Mouse (Mus musculus): ENCODE results near the gene Inf2. TPM values are rescaled to one million over a fixed set of nuclear protein-coding genes. Genes with fewer than 3 reads are reported as not detected.

Gene Inf2
- polyA plus RNA-seq, 1 experiment from 2014 or later, result 1.7 TPM

- no peak for ATAC-seq (ENCODE audit: low FRiP score)
- WGBS, result 59% methylated on average over 8 of the region's 8 CpGs
- Histone ChIP-seq H3K4me1 (peaks cover 32% of the 10 kb centered on the region), H3K27me3 (replicated peaks) (peaks cover 39% of the 10 kb centered on the region), H3K4me2 (peak overlapping the region; percentile 94), H3K27ac (replicated peaks) (no peak overlapping the region), H3K4me3 (replicated peaks) (peak overlapping the region; percentile 50), H3K9ac (replicated peaks) (no peak overlapping the region), H3K36me3 (no peaks in the 10 kb centered on the region), H3K9me3 (replicated peaks) (no peaks in the 10 kb centered on the region)
These were observed 1.1 kb downstream of the Inf2 start for GRCm38 (mm10) chr12:112589491-112590191.

- 65% methylated on average over 8 of the region's 8 CpGs for WGBS
- H3K27me3 ChIP-seq (replicated peaks), result peaks cover 39% of the 10 kb centered on the region
These were observed 2.1 kb downstream of the Inf2 start for GRCm38 (mm10) chr12:112590566-112591239.

GRCm38 (mm10) chr12:112591240-112591639 is 2.7 kb downstream of the Inf2 start:
- Histone ChIP-seq H3K36me3 (no peaks in the 10 kb centered on the region), H3K4me1 (peaks cover 42% of the 10 kb centered on the region), H3K27ac (replicated peaks) (no peak overlapping the region), H3K9ac (replicated peaks) (no peak overlapping the region), H3K4me3 (replicated peaks) (no peak overlapping the region), H3K27me3 (replicated peaks) (peaks cover 39% of the 10 kb centered on the region), H3K4me2 (no peak overlapping the region), H3K9me3 (replicated peaks) (no peaks in the 10 kb centered on the region)
- ATAC-seq (ENCODE audit: low FRiP score), result no peak
- 93% methylated on average over 5 of the region's 5 CpGs for WGBS

More at GRCm38 (mm10) chr12:112590566-112591239, 2.1 kb downstream of the Inf2 start:
- Histone ChIP-seq H3K4me2 (no peak overlapping the region), H3K4me3 (replicated peaks) (no peak overlapping the region), H3K9ac (replicated peaks) (no peak overlapping the region), H3K4me1 (peaks cover 42% of the 10 kb centered on the region), H3K36me3 (no peaks in the 10 kb centered on the region), H3K9me3 (replicated peaks) (no peaks in the 10 kb centered on the region), H3K27ac (replicated peaks) (no peak overlapping the region)
- ATAC-seq (ENCODE audit: low FRiP score), result no peak

- Histone ChIP-seq H3K4me3 (replicated peaks) (no peak overlapping the region), H3K4me1 (peaks cover 42% of the 10 kb centered on the region), H3K9ac (replicated peaks) (no peak overlapping the region), H3K4me2 (no peak overlapping the region), H3K27ac (replicated peaks) (no peak overlapping the region), H3K27me3 (replicated peaks) (peaks cover 39% of the 10 kb centered on the region), H3K36me3 (no peaks in the 10 kb centered on the region), H3K9me3 (replicated peaks) (no peaks in the 10 kb centered on the region)
- ATAC-seq (ENCODE audit: low FRiP score), result no peak
- WGBS, result 83% methylated on average over 3 of the region's 3 CpGs
These were observed 3.1 kb downstream of the Inf2 start for GRCm38 (mm10) chr12:112591730-112592129.

GRCm38 (mm10) chr12:112592985-112593734 is 4.6 kb downstream of the Inf2 start:
- H3K27ac ChIP-seq (replicated peaks), result no peak overlapping the region
- no peak overlapping the region for H3K9ac ChIP-seq (replicated peaks)
- WGBS, result 73% methylated on average over 21 of the region's 21 CpGs
- H3K4me1 ChIP-seq, result peaks cover 42% of the 10 kb centered on the region
- H3K9me3 ChIP-seq (replicated peaks), result no peaks in the 10 kb centered on the region
- H3K4me2 ChIP-seq, result no peak overlapping the region
- H3K27me3 ChIP-seq (replicated peaks), result peaks cover 26% of the 10 kb centered on the region
- no peak overlapping the region for H3K4me3 ChIP-seq (replicated peaks)
- H3K36me3 ChIP-seq, result no peaks in the 10 kb centered on the region
- ATAC-seq (ENCODE audit: low FRiP score), result no peak

GRCm38 (mm10) chr12:112593951-112594915 is 5.6 kb downstream of the Inf2 start:
- Histone ChIP-seq H3K4me1 (peaks cover 31% of the 10 kb centered on the region), H3K27me3 (replicated peaks) (peaks cover 16% of the 10 kb centered on the region), H3K36me3 (no peaks in the 10 kb centered on the region), H3K4me3 (replicated peaks) (no peak overlapping the region), H3K27ac (replicated peaks) (no peak overlapping the region), H3K4me2 (no peak overlapping the region), H3K9ac (replicated peaks) (no peak overlapping the region), H3K9me3 (replicated peaks) (no peaks in the 10 kb centered on the region)
- no peak for ATAC-seq (ENCODE audit: low FRiP score)
- WGBS, result 79% methylated on average over 16 of the region's 16 CpGs

GRCm38 (mm10) chr12:112594989-112595388 is 6.4 kb downstream of the Inf2 start:
- ATAC-seq (ENCODE audit: low FRiP score), result no peak
- Histone ChIP-seq H3K4me3 (replicated peaks) (no peak overlapping the region), H3K9me3 (replicated peaks) (no peaks in the 10 kb centered on the region), H3K36me3 (no peaks in the 10 kb centered on the region), H3K4me1 (peaks cover 29% of the 10 kb centered on the region), H3K9ac (replicated peaks) (0 out of 2 replicates have a peak overlapping the region, but pooled peaks have one; percentile 10), H3K4me2 (no peak overlapping the region), H3K27me3 (replicated peaks) (peaks cover 9% of the 10 kb centered on the region; the same call in 1 of the 2 replicates), H3K27ac (replicated peaks) (0 out of 2 replicates have a peak overlapping the region, but pooled peaks have one; percentile 3)
- 41% methylated on average over 4 of the region's 4 CpGs for WGBS

GRCm38 (mm10) chr12:112595626-112596025 is 7.0 kb downstream of the Inf2 start:
- no peak overlapping the region for H3K27ac ChIP-seq (replicated peaks)
- H3K9ac ChIP-seq (replicated peaks), result no peak overlapping the region
- H3K4me3 ChIP-seq (replicated peaks), result no peak overlapping the region
- H3K27me3 ChIP-seq (replicated peaks), result peaks cover 2% of the 10 kb centered on the region; the same call in 1 of the 2 replicates
- no peak overlapping the region for H3K4me2 ChIP-seq
- no peak for ATAC-seq (ENCODE audit: low FRiP score)
- no peaks in the 10 kb centered on the region for H3K36me3 ChIP-seq
- WGBS, result 82% methylated on average over 4 of the region's 4 CpGs
- H3K9me3 ChIP-seq (replicated peaks), result no peaks in the 10 kb centered on the region
- peaks cover 29% of the 10 kb centered on the region for H3K4me1 ChIP-seq

GRCm38 (mm10) chr12:112596454-112596853 is 7.9 kb downstream of the Inf2 start:
- WGBS, result 85% methylated on average over 9 of the region's 9 CpGs
- H3K4me3 ChIP-seq (replicated peaks), result no peak overlapping the region
- ATAC-seq (ENCODE audit: low FRiP score), result no peak
- no peak overlapping the region for H3K4me2 ChIP-seq
- no peaks in the 10 kb centered on the region for H3K27me3 ChIP-seq (replicated peaks)
- no peak overlapping the region for H3K27ac ChIP-seq (replicated peaks)
- H3K36me3 ChIP-seq, result no peaks in the 10 kb centered on the region
- H3K4me1 ChIP-seq, result peaks cover 29% of the 10 kb centered on the region
- no peak overlapping the region for H3K9ac ChIP-seq (replicated peaks)
- no peaks in the 10 kb centered on the region for H3K9me3 ChIP-seq (replicated peaks)

GRCm38 (mm10) chr12:112596891-112597500 is 8.4 kb downstream of the Inf2 start:
- Histone ChIP-seq H3K4me3 (replicated peaks) (no peak overlapping the region), H3K4me1 (peaks cover 29% of the 10 kb centered on the region), H3K27ac (replicated peaks) (no peak overlapping the region), H3K4me2 (no peak overlapping the region), H3K9me3 (replicated peaks) (no peaks in the 10 kb centered on the region), H3K36me3 (no peaks in the 10 kb centered on the region), H3K9ac (replicated peaks) (no peak overlapping the region), H3K27me3 (replicated peaks) (no peaks in the 10 kb centered on the region)
- 73% methylated on average over 14 of the region's 14 CpGs for WGBS
- no peak for ATAC-seq (ENCODE audit: low FRiP score)

Measured in neural tube, embryonic 15.5 days (tissue).